Mouse (Mus musculus): ENCODE data around the gene Olfr1510. TPM values are rescaled to one million over a fixed set of nuclear protein-coding genes. Genes with fewer than 3 reads are reported as not detected.
A peak's percentile ranks its signal among the peaks of the same experiment; 100 is the strongest.
"Not testable (repeated sequence)": the region's sequence is repeated elsewhere in the genome, so short reads cannot be mapped to it uniquely, and the experiment has no call there.

Olfr1510 gene
- not detected in 2 replicates for polyA plus RNA-seq (2015; fragmentation: Nextera tagmentation; extraction: Ambion mirVana)

- DNase-seq (ENCODE audit: low spot score) = no peak
Measured at GRCm38 (mm10) chr14:52414273-52414672, at the start of gene Olfr1510. Olfr1510 (minus strand) TSS chr14:52414373.

- no peak for DNase-seq (ENCODE audit: low spot score)
Measured at GRCm38 (mm10) chr14:52461928-52462327, 47.8 kb upstream of the Olfr1510 start.

GRCm38 (mm10) chr14:52451138-52451537 lies 37.0 kb upstream of the Olfr1510 start:
- DNase-seq (ENCODE audit: low spot score) = peak; percentile 64

- no peak for DNase-seq (ENCODE audit: low spot score)
Measured at GRCm38 (mm10) chr14:52442690-52443089, 28.5 kb upstream of the Olfr1510 start, which contains the start of gene Olfr1509. Olfr1509 (plus strand) TSS chr14:52442990.

GRCm38 (mm10) chr14:52427686-52428085 lies 13.5 kb upstream of the Olfr1510 start:
- peak; percentile 92 for DNase-seq (ENCODE audit: low spot score)

- not testable (repeated sequence) for DNase-seq (ENCODE audit: low spot score)
Measured at GRCm38 (mm10) chr14:52410142-52410919, 3.8 kb downstream of the Olfr1510 start.

GRCm38 (mm10) chr14:52397279-52397678 lies 16.9 kb downstream of the Olfr1510 start, which contains the start of gene Olfr1511:
Olfr1511 (minus strand) TSS chr14:52397379.
- DNase-seq (ENCODE audit: low spot score) = no peak

GRCm38 (mm10) chr14:52390084-52390848 lies 23.9 kb downstream of the Olfr1510 start:
- DNase-seq (ENCODE audit: low spot score) = not testable (repeated sequence)

- DNase-seq (ENCODE audit: low spot score) = no peak
Measured at GRCm38 (mm10) chr14:52379068-52379467, 35.1 kb downstream of the Olfr1510 start, which contains the start of gene Olfr1512. Olfr1512 (minus strand) TSS chr14:52379168.

GRCm38 (mm10) chr14:52368741-52369140 lies 45.4 kb downstream of the Olfr1510 start:
- DNase-seq (ENCODE audit: low spot score) = no peak

Other genes starting within 250 kb of the Olfr1510 start
- gene Supt16, start 217.0 kb downstream of the Olfr1510 start, polyA plus RNA-seq (2015; fragmentation: Nextera tagmentation; extraction: Ambion mirVana) = 58.9 and 64.1 TPM in 2 replicates
- 31.9 and 40.1 TPM in 2 replicates for gene Chd8, start 156.6 kb downstream of the Olfr1510 start, polyA plus RNA-seq (2015; fragmentation: Nextera tagmentation; extraction: Ambion mirVana)
- gene Tox4, start 135.2 kb downstream of the Olfr1510 start, polyA plus RNA-seq (2015; fragmentation: Nextera tagmentation; extraction: Ambion mirVana) = 45.0 and 46.0 TPM in 2 replicates
- gene Rab2b, start 134.8 kb downstream of the Olfr1510 start, polyA plus RNA-seq (2015; fragmentation: Nextera tagmentation; extraction: Ambion mirVana) = 10.9 and 13.2 TPM in 2 replicates
- gene Mettl3, start 109.2 kb downstream of the Olfr1510 start, polyA plus RNA-seq (2015; fragmentation: Nextera tagmentation; extraction: Ambion mirVana) = 33.9 and 37.6 TPM in 2 replicates
- gene Sall2, start 85.6 kb downstream of the Olfr1510 start, polyA plus RNA-seq (2015; fragmentation: Nextera tagmentation; extraction: Ambion mirVana) = 6.2 and 7.3 TPM in 2 replicates
- gene Olfr1513, start 58.0 kb downstream of the Olfr1510 start, polyA plus RNA-seq (2015; fragmentation: Nextera tagmentation; extraction: Ambion mirVana) = not detected in 2 replicates
- gene Olfr1512, start 35.2 kb downstream of the Olfr1510 start, polyA plus RNA-seq (2015; fragmentation: Nextera tagmentation; extraction: Ambion mirVana) = not detected in 2 replicates
- gene Olfr1511, start 17.0 kb downstream of the Olfr1510 start, polyA plus RNA-seq (2015; fragmentation: Nextera tagmentation; extraction: Ambion mirVana) = not detected in 2 replicates
- gene Olfr1509, start 28.6 kb upstream of the Olfr1510 start, polyA plus RNA-seq (2015; fragmentation: Nextera tagmentation; extraction: Ambion mirVana) = 0.13 TPM in 1 of 2 replicates, not detected in the other
- gene Olfr1508, start 53.1 kb upstream of the Olfr1510 start, polyA plus RNA-seq (2015; fragmentation: Nextera tagmentation; extraction: Ambion mirVana) = not detected in 2 replicates
- gene Olfr1507, start 81.4 kb upstream of the Olfr1510 start, polyA plus RNA-seq (2015; fragmentation: Nextera tagmentation; extraction: Ambion mirVana) = not detected in 2 replicates

All from thymus, postnatal 0 days (tissue).